Mouse (Mus musculus) T-cell, adult 2 months (primary cell): Measurements from ENCODE around the gene Sept5.

Source experiments
- DNase-seq: peaks from one replicate; pipeline ENCODE4 v3.0.0; 2022; ENCODE audit warnings: low spot score

Gene Sept5

GRCm38 (mm10) chr16:18611752-18612151, 18.0 kb downstream of the Sept5 start:
- DNase-seq: no peak

DNA sequence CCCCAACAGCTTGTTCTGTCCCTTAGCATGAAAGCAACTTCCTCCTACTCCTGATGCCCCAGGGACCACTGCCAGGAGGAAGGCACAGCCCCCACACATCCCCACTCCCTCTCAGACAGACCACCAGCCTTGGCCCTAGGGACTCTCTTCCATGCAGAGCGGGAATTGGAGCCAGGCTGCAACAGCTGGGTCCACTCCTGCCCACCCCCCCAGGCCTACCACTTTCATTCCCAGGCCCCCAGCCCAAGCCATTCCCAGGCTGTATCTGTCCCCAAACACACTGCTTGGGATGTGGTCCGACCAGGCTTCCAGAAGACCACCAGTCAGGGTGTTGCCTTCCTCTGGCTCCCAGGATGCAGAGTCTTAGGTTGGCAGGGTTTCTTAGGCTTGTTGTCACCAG, 20.7 kb downstream of the Sept5 start:
- no peak for DNase-seq

DNA sequence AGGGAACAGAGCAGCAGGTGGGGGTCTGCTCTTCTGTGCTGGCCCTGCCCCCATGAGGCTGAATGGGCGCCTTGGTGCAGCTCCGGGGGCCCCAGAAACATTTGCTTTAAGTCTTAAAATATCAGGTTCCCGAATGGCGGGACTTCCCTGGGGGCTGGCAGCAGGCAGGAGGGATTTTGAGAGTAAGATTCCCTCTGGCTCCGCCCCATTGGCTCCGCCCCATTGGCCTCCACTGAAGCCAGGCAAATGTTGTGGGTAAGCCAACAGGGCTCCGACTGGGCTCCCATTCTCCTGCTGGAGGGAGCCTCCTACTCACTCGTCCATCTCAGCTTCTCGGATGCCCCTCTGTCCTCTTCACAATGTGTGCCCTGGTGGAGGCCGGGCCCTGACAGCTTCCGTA, 21.5 kb downstream of the Sept5 start:
- DNase-seq: no peak

GRCm38 (mm10) chr16:18605705-18606104, 24.0 kb downstream of the Sept5 start:
- DNase-seq: no peak

GRCm38 (mm10) chr16:18604267-18604701, 25.5 kb downstream of the Sept5 start:
- no peak for DNase-seq

GRCm38 (mm10) chr16:18601447-18601846, 28.3 kb downstream of the Sept5 start:
- no peak for DNase-seq

- DNase-seq: no peak
Measured at GRCm38 (mm10) chr16:18598006-18598405, 31.7 kb downstream of the Sept5 start.

DNA sequence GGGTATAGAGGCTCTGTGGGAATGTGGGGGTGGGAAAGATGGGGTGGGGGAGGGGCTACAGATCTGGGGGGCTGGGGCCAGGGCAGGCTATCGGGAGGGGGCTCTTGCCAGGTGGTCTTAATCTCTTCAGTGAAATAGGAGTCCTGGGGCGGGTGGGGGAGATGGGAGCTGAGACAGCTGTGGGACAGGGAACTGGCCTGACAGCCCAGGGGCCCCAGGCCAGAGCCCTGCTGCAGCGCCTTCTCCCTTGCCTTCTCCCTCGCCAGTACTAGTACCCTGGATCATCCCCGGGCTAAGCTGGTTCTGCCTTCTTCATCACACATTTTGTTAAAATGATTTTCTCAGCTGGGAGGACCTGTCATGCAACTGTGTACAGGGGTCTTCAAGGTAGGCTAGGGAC, 33.5 kb downstream of the Sept5 start:
- no peak for DNase-seq

DNA sequence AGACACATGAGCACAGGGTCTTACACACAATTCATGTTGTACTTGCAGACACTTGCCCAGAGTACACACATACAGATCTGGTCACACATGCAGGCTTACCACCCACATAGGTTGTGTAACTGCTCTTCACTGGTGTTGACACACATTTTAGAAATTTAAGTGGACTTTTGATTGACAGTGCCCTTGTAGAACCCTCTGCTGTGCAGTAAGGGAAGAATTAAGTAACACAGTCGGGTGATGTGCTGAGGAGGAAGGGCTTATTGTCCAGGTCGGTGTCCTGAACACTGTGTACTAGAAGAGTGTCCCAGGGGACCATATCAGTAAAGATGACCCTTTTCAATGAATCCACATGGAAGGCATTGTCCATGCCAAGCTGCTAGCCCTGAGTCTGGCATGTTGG, 35.8 kb downstream of the Sept5 start:
- DNase-seq: no peak

- no peak for DNase-seq
Measured at GRCm38 (mm10) chr16:18591047-18592018, 38.4 kb downstream of the Sept5 start.

GRCm38 (mm10) chr16:18589804-18590790, 39.7 kb downstream of the Sept5 start, which contains the start of gene Tbx1:
Gene Tbx1, minus strand, starts transcription at chr16:18590671.
- peak; percentile 37 for DNase-seq

DNA sequence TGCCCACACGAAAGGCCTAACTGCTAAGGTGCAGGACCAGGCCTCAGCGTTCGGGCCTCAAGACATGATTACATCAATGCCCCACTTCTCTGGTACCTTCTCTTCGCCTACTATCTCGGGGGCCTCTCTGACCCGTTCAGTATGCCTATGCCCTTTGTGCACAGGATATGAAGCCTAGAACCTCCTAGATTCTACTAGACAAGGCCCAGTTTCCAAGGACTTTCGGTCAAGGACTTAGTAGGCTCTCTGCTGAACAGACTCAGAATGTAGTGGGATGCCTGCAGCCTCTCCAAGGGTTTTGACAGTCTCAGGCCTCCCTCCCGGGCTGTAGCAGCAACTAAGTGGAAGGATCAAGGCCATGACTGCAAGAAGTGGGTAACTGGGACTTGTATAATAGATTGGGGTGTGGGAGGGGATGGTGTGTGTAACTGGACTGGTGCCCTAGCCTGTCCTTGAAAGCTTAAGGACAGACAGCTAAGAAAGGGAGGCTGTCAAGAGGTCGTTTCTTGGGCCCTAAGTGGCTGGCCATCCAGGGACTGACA, 40.6 kb downstream of the Sept5 start:
- DNase-seq: no peak

GRCm38 (mm10) chr16:18588738-18589055, 41.1 kb downstream of the Sept5 start:
- DNase-seq: no peak

GRCm38 (mm10) chr16:18587847-18588737, 41.7 kb downstream of the Sept5 start:
- no peak for DNase-seq

DNA sequence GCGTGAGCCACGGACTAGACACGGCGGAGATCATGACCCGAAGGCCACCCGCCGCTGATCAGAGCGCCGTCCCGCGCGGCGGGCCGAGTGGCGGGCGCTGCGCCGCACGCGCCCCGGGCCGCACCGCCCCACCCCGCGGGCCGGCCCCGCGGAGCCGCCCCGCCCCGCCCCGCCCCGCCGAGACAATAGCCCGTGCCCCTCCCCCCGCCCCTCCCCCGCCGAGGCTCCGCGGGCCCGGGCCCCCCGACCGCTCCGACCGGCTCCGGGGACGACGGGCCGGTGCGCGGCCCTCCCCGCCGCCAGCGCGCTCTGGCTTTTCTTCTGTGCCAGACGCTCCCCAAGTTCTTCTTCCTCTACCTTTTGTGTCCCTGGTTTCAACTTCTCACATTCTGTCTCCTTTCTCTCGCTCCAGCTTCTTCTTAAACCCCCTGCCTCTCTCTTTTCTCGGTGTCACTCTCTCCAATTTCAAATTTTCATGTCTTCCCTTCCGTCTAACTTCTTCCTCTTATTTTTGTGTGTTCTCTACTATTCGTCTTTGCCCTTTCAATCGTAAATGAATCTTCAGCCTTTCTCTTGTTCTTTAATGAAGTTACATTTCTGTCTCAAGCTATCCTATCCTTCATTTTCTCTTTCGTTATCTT, 42.7 kb downstream of the Sept5 start:
- DNase-seq: no peak

DNA sequence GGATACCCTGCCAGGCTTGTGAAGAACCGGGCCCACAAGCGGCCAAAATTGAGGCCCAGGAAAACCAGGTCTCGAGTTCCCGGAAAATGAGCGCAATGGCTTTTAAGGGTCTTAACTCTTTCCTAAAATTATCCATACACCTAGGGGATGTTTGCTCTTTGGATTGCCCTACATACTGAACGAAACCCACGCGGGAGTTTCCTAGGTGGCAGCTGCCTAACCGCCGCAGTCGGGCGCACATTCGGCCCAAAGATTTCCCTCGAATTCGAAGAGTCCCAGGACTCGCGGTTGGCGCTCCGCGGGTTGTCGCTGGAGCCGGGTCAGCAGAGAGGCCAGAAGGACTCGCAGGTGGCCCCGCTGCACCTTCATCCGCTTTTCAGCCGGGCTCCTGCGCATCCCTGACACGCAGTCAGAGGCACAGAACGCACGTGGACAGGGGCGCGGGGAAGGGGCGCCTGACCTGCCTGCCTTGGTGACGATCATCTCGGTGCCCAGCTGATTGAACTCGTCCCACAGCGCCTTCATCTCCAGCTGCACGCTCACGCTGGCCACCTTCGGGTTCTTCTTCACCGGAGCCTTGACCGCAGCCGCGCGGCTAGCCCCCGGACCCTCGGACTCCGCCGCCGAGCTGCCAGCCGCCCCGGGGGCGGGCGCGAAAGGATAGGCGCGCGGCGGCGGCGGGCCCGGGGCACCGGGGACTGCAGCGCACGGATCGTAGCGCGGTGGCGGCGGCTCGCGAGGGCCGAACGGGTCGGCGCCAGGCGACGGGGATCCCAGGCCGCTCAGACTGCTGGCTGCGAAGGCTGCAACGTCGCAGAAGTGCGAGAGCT, 43.5 kb downstream of the Sept5 start:
- DNase-seq: no peak

GRCm38 (mm10) chr16:18585676-18586075, 44.1 kb downstream of the Sept5 start:
- no peak for DNase-seq

DNA sequence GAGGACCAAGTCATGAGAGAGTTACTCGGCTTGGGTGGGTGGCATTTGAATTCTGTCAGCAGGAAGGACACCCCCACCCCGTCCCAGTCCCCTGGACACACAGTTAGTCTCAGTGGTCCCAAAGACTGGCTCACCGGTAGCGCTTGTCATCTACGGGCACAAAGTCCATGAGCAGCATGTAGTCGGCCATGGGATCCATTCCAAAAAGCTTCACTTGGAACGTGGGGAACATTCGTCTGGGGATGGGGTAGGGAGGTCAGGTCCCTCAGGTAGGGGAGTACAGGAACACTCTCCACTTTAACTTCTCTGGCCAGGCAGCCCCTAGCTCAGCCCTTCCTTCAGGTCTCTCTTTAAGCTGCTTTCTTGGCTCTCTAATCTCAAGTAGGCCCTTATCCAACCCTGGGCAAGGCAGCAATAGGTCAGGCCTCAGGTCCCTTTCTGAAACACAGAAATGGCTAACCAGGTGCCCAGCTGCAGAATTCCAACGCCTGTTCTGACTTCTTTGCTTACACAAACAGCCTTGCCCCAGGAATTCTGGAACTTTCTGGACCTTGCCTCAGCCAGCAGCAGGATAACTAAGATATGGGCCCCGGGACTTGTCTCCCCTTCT, 44.7 kb downstream of the Sept5 start:
- no peak for DNase-seq

- DNase-seq: no peak
Measured at GRCm38 (mm10) chr16:18583673-18584357, 45.9 kb downstream of the Sept5 start.
